21 mouse cellular contexts compared by ENCODE assay signal in the genomic region with DNA sequence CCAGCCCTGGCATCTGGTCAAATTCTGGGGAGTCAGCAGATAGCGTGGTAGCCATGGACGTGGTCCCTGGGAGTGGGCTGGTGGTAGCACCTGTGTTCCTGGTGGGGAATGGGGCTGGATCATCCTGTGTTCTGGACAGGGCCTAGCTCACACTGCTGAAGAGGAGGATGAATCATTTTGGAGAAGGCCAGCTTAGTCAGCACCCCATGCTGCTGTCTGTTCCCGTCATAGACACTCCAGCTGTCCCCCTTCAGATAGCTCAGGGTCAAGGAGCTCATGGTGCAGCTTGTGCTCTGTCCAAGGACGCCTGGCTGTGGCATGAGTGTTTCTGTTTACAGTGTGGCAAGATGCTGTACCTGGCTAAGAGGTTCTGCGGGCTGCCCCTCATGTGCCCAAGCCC. TPM values are rescaled to one million over a fixed set of nuclear protein-coding genes. Genes with fewer than 3 reads are reported as not detected.
DNase-seq lines count a peak whose midpoint lies in the region; ATAC-seq and TF ChIP-seq lines count a peak whose summit lies in the region.
"Had no signal": no experiment of that assay in that cellular context is flagged by ENCODE, and none has a peak within 500 bp of the region (broad histone marks: within the 10 kb centered on the region; RNA-seq: fewer than 3 reads in every experiment).

No protein-coding gene starts in this region.

- H3K9ac ChIP-seq in heart, embryonic 11.5 days (ENCODE audit: low read depth, low read length) = no peak overlapping the region
- H3K9ac ChIP-seq: forebrain, embryonic 12.5 days; hindbrain, embryonic 14.5 days; intestine, embryonic 15.5 days; kidney, embryonic 15.5 days; midbrain, embryonic 12.5 days had no signal

- TF ChIP-seq CTCF in kidney, adult 2 months (conservative IDR thresholded peaks at IDR 0.05; ENCODE audit: insufficient read depth, insufficient read length, low read depth, low read length) = no peak

- H3K36me3 ChIP-seq in heart, embryonic 11.5 days (ENCODE audit: control insufficient read depth, insufficient read depth, low read length) = no peaks in the 10 kb centered on the region
- H3K36me3 ChIP-seq in kidney, adult 2 months (ENCODE audit: control insufficient read depth, insufficient read depth, low read length) = no peaks in the 10 kb centered on the region; the same call in 1 of the 2 replicates
- H3K36me3 ChIP-seq: intestine, embryonic 15.5 days had no signal

- no peak overlapping the region for H3K4me2 ChIP-seq in heart, embryonic 11.5 days
- H3K4me2 ChIP-seq: forebrain, embryonic 12.5 days; hindbrain, embryonic 14.5 days; intestine, embryonic 15.5 days; kidney, embryonic 15.5 days; midbrain, embryonic 12.5 days had no signal

- TF ChIP-seq POLR2A in kidney, adult 2 months (IDR thresholded peaks at IDR 0.05; ENCODE audit: low read depth, low read length) = no peak

- ATAC-seq in heart, embryonic 11.5 days (replicated peaks; ENCODE audit: insufficient number of reproducible peaks, low FRiP score, low TSS enrichment) = no peak
- ATAC-seq: intestine, embryonic 15.5 days had no signal

- 63% methylated on average over 5 of the region's 5 CpGs for WGBS in heart, embryonic 11.5 days (ENCODE audit: insufficient replicate concordance)
- WGBS in kidney, adult 2 months = 81% methylated on average over 5 of the region's 5 CpGs

- H3K27me3 ChIP-seq in heart, embryonic 11.5 days (ENCODE audit: control insufficient read depth, insufficient read depth, low read length) = no peaks in the 10 kb centered on the region
- H3K27me3 ChIP-seq in kidney, adult 2 months (replicated peaks; ENCODE audit: control insufficient read depth, insufficient read depth, low read length) = no peaks in the 10 kb centered on the region
- H3K27me3 ChIP-seq: forebrain, embryonic 12.5 days; intestine, embryonic 15.5 days; kidney, embryonic 15.5 days; midbrain, embryonic 12.5 days had no signal

- H3K4me1 ChIP-seq in heart, embryonic 11.5 days (ENCODE audit: control insufficient read depth, insufficient read depth, low read length) = peaks cover 6% of the 10 kb centered on the region; the same call in 1 of the 2 replicates
- no peaks in the 10 kb centered on the region for H3K4me1 ChIP-seq in kidney, adult 2 months (ENCODE audit: control insufficient read depth, insufficient read depth, low read length)
- H3K4me1 ChIP-seq: intestine, embryonic 15.5 days; midbrain, embryonic 12.5 days had no signal

- no peak overlapping the region for H3K4me3 ChIP-seq in heart, embryonic 11.5 days (ENCODE audit: low read depth, low read length)
- no peak overlapping the region for H3K4me3 ChIP-seq in kidney, adult 2 months (ENCODE audit: insufficient read depth, low read depth, low read length)
- H3K4me3 ChIP-seq: forebrain, embryonic 12.5 days; intestine, embryonic 15.5 days; kidney, embryonic 15.5 days; midbrain, embryonic 12.5 days had no signal

- DNase-seq in heart, adult 11 months = peak; percentile 84
- peak; percentile 26 for DNase-seq in right cerebral cortex, adult 18-20 months
- no peak for DNase-seq in right cerebral cortex, postnatal 36 days (ENCODE audit: low spot score in 2 of 2)
- peak; percentile 52 for DNase-seq in adrenal gland, postnatal 14 days
- DNase-seq in urinary bladder, postnatal 4 days (ENCODE audit: low spot score in 2 of 2) = no peak
- no peak for DNase-seq in kidney, adult 2 months
- DNase-seq: heart, postnatal 10 days; layer of hippocampus, postnatal 36 days; liver; lung, adult 2 months; lung, postnatal 4 days; thymus, adult 18-20 months had no signal

- H3K27ac ChIP-seq in heart, embryonic 11.5 days (ENCODE audit: low read depth, low read length) = no peak overlapping the region
- no peak overlapping the region for H3K27ac ChIP-seq in kidney, adult 2 months (ENCODE audit: insufficient read depth, low read depth, low read length)
- H3K27ac ChIP-seq: forebrain, embryonic 12.5 days; hindbrain, embryonic 14.5 days; intestine, embryonic 15.5 days; kidney, embryonic 15.5 days; midbrain, embryonic 12.5 days had no signal

- no peaks in the 10 kb centered on the region for H3K9me3 ChIP-seq in heart, embryonic 11.5 days (replicated peaks; ENCODE audit: control insufficient read depth, low read length)
- H3K9me3 ChIP-seq: forebrain, embryonic 12.5 days; G1E; intestine, embryonic 15.5 days; kidney, embryonic 15.5 days; midbrain, embryonic 12.5 days had no signal

RNA-seq across cellular contexts. Expression of a gene that starts 14.1 kb away (rescaled TPM):
- 50.1 and 55.8 TPM in 2 replicates for polyA plus RNA-seq in heart, embryonic 11.5 days (2014; fragmentation: Nextera tagmentation; extraction: Ambion mirVana)
- 35.1 and 36.7 TPM in 2 replicates for total RNA-seq in adrenal gland, postnatal 14 days (2021)
- 62.6 and 65.1 TPM in 2 replicates for polyA plus RNA-seq in kidney, adult 2 months (2012; rRNA removed)

RNA-seq across cellular contexts. Expression of a gene that starts 14.4 kb away (rescaled TPM):
- 1,482 and 1,490 TPM in 2 replicates for polyA plus RNA-seq in heart, embryonic 11.5 days (2014; fragmentation: Nextera tagmentation; extraction: Ambion mirVana)
- 1,088 and 1,101 TPM in 2 replicates for total RNA-seq in adrenal gland, postnatal 14 days (2021)
- polyA plus RNA-seq in kidney, adult 2 months (2012; rRNA removed) = 2,120 and 2,704 TPM in 2 replicates

RNA-seq across cellular contexts. Expression of a gene that starts 28.0 kb away (rescaled TPM):
- 0.10 and 0.14 TPM in 2 replicates for polyA plus RNA-seq in heart, embryonic 11.5 days (2014; fragmentation: Nextera tagmentation; extraction: Ambion mirVana)
- total RNA-seq in adrenal gland, postnatal 14 days (2021) = 0.15 and 0.41 TPM in 2 replicates
- polyA plus RNA-seq in kidney, adult 2 months (2012; rRNA removed) = not detected in 2 replicates
- total RNA-seq: G1E; granulocyte monocyte progenitor cell, adult 5-6 weeks; heart, postnatal 10 days had no signal
- polyA plus RNA-seq: G1E; large intestine, adult 2 months had no signal

Comparison
In these comparisons a context has a peak if more than half of its experiments do, and no peak if none do; other contexts are left out.
1. DNase-seq: peak in heart, adult 11 months (single experiment), right cerebral cortex, adult 18-20 months (single experiment) and adrenal gland, postnatal 14 days (single experiment); none in right cerebral cortex, postnatal 36 days (0 of 2), urinary bladder, postnatal 4 days (0 of 2) and kidney, adult 2 months (single experiment).